Mouse (Mus musculus) mesoderm, embryonic 11.5 days (tissue): Measurements from ENCODE around the gene Dok3.
A peak's percentile ranks its signal among the peaks of the same experiment; 100 is the strongest.
"Not testable (repeated sequence)": the region's sequence is repeated elsewhere in the genome, so short reads cannot be mapped to it uniquely, and the experiment has no call there.

ENCODE experiments used
- DNase-seq: peaks from one replicate; pipeline ENCODE4 v3.0.0-alpha.2; 2012; ENCODE audit warnings: low read depth, low spot score

Dok3 gene

GRCm38 (mm10) chr13:55529198-55529915 lies at the start of gene Dok3:
Gene Dok3 (minus strand): TSS chr13:55529296.
- no peak for DNase-seq

- no peak for DNase-seq
Measured at GRCm38 (mm10) chr13:55578086-55578485, 49.0 kb upstream of the Dok3 start.

DNA sequence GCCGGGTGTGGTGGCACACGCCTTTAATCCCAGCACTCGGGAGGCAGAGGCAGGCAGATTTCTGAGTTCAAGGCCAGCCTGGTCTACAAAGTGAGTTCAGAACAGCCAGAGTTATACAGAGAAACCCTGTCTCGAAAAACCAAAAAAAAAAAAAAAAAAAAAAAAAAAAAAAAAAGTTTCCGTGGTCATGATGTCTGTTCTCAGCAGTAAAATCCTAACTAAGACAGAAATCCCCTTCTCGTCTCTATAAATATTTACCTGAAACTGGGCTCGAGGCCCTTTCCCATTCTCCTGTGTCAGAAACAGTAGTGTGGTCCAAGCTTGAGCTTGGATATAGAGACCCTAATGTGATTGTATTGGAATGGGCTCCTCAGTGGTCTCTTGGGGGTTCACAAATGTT lies 47.8 kb upstream of the Dok3 start:
- DNase-seq, result not testable (repeated sequence)

GRCm38 (mm10) chr13:55575932-55576331 lies 46.8 kb upstream of the Dok3 start:
- DNase-seq, result no peak

DNA sequence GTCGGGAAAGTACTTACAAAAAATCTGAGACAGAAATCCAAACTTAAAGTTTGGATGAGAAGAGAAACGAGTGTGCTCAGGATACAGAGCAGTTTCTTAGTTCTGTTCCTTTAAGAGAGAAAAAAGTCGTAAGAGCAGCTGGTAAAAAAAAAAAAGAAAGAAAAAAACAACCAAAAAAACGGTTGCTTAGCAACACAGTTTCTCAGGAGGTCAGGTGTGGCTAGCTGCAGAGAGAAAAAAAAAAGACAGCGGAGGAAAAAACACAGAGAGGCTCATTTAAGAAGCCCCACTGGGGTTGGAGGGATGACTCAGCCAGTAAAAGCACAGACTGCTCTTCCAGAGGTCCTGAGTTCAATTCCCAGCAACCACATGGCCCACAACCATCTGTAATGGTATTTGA lies 45.2 kb upstream of the Dok3 start:
- DNase-seq, result no peak

DNA sequence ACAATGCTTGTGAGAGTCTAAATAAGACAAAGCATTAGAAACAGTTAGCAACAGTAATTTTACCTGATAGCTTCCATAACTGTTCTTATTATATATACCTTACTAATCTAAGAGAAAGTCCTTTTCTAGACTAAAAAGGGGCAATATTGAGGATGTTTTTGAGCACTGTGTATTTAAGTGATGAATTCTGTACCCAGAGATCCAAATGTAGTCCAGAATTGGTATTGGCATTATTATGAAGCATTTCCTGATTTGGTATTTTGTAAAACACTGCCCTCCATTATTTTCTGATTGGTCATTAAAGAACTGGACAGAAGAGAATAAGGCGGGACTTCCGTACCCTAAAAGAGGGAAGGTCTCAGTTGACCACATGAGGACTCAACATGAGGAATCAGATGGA lies 44.3 kb upstream of the Dok3 start, which contains the start of gene Tmed9:
Tmed9 (plus strand) TSS at position 301 of the 400 bp plus-strand sequence.
- DNase-seq, result no peak

DNA sequence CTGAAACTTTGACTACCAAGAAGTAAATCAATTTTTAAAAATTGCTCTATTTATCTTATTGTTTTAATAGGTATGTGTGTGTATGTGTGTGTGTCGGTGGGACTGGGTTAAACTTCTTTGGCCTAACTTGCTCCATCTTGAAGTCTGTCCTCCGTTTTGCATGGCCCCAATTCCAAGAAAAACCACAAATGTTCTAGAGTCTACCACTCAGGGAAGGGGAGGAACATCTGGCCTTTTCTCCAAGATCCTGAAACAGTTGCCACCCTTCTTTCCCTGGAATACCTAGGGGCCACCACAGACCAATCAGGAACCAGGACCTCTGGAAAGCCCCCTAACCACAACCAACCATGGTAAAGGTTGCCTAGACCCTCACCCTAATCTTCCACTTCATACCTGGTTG lies 42.9 kb upstream of the Dok3 start:
- no peak for DNase-seq

DNA sequence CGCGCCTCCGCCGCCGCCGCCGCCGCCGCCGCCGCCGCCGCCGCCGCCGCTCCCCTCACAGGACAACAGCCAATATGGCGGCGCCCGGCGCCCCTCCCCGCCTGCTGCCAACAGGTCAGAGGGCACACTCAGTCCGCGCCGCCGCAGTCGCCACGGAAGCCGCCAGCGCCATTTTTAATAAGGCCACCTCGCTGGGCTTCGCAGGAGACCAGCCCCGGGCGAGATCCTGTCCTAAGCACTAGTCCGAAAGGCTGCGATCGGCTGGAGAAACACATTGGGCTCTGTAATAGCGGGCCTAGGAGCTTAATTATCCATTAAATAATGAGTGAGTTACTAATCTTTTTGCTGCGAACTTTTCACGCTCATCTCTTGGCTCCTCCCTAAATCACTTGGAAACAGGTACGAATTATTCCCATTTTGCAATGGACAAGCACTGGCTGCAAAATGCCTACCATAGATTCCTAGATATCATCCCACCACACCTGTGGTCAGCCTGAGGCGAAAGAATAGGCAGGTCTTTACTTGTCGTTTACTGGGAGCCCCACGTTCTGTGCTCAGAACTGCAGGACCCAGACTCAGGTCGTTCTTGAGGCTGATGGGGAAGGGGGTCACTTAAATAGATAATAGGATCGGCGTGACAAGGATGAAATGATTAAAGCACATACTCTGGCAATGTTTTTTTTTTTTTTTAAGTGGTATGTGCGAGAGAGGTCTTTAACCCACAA lies 42.1 kb upstream of the Dok3 start, which contains the start of gene Fam193b:
Fam193b (minus strand) TSS at position 94 of the 725 bp plus-strand sequence.
- DNase-seq, result peak; percentile 92

GRCm38 (mm10) chr13:55570286-55570973 lies 41.3 kb upstream of the Dok3 start:
- no peak for DNase-seq

DNA sequence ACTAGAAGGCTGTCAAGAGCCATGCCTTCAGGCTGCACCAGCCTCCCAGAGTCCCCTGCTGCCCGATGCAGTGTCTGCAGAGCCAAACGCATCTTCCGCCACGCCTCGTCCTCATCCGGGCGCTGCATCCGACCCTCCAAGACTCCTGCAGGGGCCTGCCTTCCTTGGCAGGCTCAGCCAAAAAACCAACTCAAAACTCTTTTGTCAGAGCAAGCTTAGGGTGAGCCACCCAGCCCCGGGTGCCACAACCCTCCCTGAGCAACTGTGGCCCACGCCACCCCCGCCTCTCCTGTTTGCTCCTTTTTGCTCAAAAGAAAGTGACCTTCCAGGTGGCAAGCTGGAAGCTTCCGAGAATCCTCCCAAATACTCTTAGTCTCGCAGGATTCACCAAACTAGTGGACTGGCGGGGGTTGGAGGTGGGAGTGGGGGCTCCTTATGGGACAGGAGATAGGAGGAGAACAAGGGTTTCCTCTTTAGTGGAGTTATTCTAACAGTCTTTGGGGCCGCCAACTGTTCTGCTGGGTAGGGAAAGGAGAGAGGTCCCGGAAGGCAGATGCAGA lies 40.7 kb upstream of the Dok3 start:
- DNase-seq, result no peak

DNA sequence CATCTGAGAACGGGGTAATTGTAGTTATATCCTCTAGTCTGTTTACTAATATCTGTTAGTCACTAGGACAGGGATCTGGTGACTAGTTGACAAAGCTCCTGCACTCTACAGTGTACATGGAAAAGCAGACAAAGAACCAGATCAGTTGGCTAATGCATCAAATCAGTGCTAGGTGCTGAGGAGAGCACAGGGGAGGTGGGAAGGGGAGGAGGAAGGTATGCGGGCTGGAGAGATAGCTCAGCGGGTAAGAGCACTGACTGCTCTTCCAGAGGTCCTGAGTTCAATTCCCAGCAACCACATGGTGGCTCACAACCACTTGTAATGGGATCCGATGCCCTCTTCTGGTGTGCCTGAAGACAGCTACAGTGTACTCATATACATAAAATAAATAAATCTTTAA lies 39.4 kb upstream of the Dok3 start:
- not testable (repeated sequence) for DNase-seq

DNA sequence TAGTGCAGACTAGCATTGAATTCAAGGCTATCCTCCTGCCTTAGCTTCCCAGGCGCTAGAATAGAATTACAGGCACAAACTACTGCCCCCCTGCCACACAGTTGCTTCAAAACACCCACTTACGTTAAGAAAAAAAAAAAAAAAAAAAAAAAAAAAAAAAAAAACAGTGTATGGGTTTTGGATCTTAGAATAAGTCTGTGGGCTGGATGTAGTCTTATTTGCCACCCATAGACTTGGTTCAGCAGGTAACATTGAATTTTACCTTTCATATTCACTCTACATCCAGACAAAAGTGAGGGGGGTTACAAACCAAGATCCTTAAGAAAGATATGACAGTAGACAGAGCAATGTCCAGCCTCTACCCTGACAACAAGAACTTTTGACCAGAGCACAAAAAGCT lies 38.9 kb upstream of the Dok3 start:
- no peak for DNase-seq

DNA sequence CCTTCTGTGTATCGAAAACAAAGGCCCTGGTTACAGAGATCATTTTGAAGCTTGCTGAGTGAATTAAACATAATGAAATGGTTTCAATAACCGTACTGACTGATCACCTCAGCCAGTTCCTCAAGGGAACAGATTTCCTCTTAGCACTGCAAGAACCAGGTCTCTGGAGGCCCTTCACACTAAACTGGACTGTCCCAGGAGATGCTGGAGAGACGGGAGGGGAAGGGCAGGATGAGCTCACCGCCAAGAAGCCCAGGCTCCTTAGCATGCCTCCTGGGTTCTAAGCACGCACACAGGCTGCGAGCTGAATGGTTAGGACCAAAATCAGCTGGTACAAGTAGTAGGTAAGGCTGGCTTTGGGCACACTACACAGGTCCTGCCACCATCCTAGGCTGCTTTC lies 37.9 kb upstream of the Dok3 start:
- no peak for DNase-seq

- peak; percentile 44 for DNase-seq
Measured at GRCm38 (mm10) chr13:55563266-55563879, 34.3 kb upstream of the Dok3 start.

- no peak for DNase-seq
Measured at GRCm38 (mm10) chr13:55557499-55557898, 28.4 kb upstream of the Dok3 start.

DNA sequence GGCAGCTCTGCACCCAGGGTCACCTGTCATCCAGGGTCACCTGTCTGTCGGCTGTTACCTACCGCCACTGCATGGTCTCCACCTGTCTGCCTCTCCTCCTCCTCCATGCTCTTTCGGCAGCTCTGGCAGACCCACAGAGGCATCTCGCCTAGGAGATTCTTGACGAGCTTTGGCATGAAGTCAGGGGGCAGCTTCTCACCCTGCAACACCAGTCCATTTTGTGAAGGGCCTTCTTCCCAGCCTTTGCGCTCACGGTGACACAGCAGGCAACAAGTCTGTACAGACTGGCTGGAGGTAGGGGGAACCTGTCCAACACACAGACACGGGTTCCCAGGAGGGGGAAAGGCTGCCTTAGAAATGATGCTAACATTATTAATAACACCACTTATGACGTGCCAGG lies 26.8 kb upstream of the Dok3 start:
- no peak for DNase-seq

DNA sequence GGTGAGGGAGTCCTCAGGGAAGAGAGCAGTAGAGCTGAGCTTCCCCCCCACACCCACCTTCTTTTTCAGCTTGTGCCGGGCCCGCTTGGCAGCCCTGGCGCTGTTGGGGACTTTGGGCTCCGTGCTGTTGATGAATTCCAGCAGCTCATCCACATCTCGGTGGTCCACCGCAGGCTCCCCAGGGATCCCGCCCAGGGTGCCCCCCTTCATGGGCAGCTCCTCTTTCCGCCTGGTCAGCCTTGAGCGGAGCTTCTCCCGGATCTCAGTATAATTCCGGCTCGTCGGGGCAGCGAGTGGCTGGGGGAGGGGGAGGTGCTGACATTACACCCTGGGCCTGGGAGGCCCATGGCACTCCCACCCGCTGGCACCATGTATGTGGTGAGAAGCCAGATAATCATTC lies 20.0 kb upstream of the Dok3 start:
- DNase-seq, result no peak

DNA sequence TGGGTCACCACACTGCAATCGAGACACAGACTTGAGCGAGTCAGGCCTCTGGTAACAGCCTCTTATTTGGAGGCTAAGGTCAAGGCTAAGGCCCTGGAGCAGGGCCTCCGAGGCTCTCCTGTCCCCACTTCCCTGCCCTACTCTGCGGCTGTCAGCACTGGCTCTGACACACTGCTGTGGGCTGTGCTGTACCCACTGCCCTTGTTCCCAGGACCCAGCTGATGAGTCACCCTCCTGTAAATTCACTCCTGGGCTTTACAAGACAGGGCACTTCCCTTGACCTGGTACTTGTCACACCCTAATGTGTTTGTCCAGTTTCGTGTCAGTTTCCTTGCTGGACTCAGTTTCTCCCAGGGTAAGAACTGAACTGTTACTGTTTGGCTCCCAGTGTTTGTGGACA lies 19.3 kb upstream of the Dok3 start:
- no peak for DNase-seq

- no peak for DNase-seq
Measured at GRCm38 (mm10) chr13:55547916-55548315, 18.8 kb upstream of the Dok3 start.

GRCm38 (mm10) chr13:55544792-55545191 lies 15.7 kb upstream of the Dok3 start:
- no peak for DNase-seq

GRCm38 (mm10) chr13:55543447-55543846 lies 14.4 kb upstream of the Dok3 start:
- DNase-seq, result no peak

DNA sequence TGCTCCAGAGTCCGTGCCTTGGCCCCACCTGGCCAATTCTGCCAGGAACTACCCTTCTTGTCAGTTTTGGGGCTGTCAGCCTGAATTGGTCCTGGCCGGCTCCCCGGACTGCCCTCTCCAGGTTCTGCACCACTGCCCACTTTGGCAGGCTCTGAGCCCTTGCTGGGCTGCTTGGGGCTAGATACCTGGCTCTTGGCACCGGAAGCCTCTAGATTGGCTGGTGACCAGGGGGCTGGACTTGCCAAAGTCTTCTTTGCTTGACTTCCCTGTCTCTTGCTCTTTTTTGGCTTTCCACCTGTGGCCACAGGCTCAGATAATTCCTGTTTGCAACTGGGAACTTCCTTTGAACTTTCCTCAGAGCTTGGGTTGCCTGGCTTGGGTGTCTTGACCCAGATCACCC lies 13.8 kb upstream of the Dok3 start:
- DNase-seq, result no peak
